Mouse (Mus musculus) cortical plate, adult 2 months (tissue): Measurements from ENCODE around the gene Galk1.

Experiments
- CTCF ChIP-seq: fragments of 200-500 bp; IDR thresholded peaks from 2 replicates; pipeline ENCODE4 v1.5.1; 2011; ENCODE audit warnings: mild to moderate bottlenecking, control low read depth, low read length; ENCODE audit not compliant: insufficient read depth; ENCODE audit errors: extremely low read depth
- POLR2A ChIP-seq: fragments of 200-500 bp; IDR thresholded peaks from 2 replicates; pipeline ENCODE4 v1.6.1; 2011; ENCODE audit warnings: mild to moderate bottlenecking, low read length, control low read depth; ENCODE audit not compliant: insufficient read depth; ENCODE audit errors: extremely low read depth

GRCm38 (mm10) chr11:115968731-115969405 is 43.7 kb downstream of the Galk1 start:
- TF ChIP-seq CTCF = no peak
- no peak for TF ChIP-seq POLR2A
